Mouse (Mus musculus) 3T3-L1 (cell line): ENCODE measurements at regions not wholly inside any gene's neighbourhood (a gene's known extent, or its start where the extent isn't known, plus 50 kb on each side); places are given as distances from the start of the nearest gene placed in this dataset.

Source experiments
- DNase-seq: peaks from one replicate; pipeline ENCODE4 v3.0.0-alpha.2; 2015; ENCODE audit warnings: low read depth, low spot score

DNA sequence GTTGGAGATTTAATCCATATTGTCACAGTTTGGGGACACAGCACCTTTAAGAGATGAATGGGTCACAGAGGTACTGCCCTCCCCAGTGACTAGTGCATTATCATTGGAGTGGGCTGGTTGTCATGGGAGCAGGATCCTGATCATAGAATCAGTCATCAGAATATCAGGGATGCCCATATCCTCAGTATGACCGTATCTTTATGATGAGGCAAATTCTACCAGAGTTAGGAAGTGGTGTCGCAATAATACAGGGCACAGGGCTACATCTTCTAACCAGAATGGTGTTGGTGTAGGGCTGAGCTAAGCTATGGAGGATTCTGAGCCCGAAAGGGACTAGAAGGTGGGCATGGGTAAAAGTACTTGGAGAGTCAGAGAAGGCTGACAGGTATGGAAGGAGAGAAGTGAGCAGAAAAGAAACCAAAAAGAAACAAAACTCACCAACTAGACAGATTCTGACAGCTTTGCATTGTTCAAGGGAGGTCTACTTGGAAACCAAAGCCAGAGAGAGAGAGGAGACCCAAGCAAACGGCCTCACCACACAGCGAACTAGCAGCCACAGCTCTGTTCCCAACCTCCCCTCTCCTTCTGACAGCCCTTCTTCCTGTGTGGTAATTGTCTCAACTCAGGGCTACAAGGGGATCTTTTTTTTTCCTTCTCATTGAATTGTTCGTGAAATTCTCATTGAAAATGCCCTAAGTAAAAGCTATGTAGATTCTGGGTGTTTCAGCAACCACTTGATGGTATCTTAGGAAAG lies 129.2 kb downstream of the Lrrc30 start:
- DNase-seq = no peak

- no peak for DNase-seq
Measured at GRCm38 (mm10) chr17:67502628-67503027, 129.9 kb downstream of the Lrrc30 start.

DNA sequence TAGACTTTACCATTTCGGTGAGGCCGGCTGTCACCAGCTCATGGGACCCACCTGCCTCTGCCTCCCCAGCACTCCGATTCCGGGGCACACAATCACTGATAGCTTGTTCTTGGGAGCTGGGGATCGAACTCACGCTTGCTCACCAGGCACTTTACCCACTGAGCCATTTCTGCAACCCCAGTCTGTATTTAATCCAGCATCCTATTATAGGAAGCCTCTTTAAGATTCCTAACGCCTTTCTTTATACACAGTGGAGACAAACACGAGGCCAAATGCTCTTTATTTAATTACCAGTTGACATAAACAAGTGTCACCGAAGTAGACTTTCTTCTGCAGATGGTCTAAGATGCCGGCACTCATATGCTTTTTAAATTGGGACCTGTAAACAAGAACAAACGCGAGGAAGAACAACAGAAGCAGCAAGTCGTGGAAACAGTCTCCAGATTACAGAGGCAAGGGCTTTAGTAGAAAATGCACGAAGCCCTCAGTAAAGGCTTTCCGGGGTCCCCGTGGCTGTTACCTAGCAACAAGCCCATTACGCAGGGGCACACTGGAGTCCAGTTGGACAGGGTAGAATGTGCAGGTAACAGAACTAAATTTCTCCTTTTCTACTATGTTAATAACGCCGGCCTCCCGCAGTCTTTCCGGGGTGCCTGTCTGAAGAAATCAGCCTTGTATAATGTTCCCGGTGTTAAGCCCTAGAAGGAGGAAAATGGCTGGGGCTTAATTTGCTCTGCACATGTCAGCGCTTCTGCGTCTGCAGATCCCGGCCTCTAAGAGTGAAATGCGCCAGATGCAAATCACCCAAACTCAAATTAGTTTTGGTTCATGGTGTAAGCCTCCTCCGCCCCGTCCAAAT lies 132.5 kb downstream of the Lrrc30 start:
- DNase-seq = no peak

DNA sequence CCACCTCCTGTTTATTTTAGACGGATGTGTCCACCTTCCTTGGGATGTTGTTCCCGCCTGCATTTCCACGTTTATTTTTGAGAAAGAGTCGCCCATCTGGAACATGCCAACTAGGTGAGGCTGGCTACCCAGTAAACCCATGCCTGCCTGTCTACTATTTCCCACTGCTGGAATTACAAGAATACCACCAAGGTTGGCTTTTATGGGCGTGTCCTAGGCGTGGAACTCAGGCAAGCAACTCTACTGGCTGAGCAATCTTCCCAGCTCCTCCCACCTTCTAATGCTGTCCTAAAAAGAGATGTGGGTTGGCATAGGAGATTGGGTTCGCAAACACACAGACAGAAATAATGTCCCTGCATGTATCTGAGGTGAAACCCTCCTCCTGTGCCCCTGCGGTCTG lies 135.1 kb downstream of the Lrrc30 start:
- no peak for DNase-seq

- peak; percentile 3 for DNase-seq
Measured at GRCm38 (mm10) chr17:67480463-67480862, 126.2 kb upstream of the Ptprm start.

- peak; percentile 5 for DNase-seq
Measured at GRCm38 (mm10) chr17:67473137-67473536, 118.9 kb upstream of the Ptprm start.

GRCm38 (mm10) chr17:67458851-67459421 lies 104.7 kb upstream of the Ptprm start:
- no peak for DNase-seq

- no peak for DNase-seq
Measured at GRCm38 (mm10) chr17:67451966-67452365, 97.7 kb upstream of the Ptprm start.

- DNase-seq = no peak
Measured at GRCm38 (mm10) chr17:67451081-67451480, 96.8 kb upstream of the Ptprm start.

DNA sequence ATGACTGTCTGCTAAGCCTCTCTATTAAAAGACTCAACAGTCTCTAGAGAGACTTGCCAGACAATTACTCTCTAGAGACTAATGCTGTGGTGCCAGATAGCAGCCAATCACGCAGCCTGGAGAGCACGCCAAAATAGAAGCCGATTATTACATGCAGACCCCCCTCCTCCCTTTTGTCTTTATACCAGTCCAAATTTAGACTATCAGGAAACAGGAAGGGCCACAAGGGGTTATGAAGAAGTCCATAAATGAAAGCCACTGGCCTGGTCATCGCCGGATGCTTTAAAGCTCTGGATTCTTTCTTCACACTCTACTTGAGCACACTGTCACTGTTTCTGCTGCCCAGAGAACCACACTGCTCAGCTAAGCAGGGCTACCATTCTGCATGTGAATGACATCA lies 95.8 kb upstream of the Ptprm start:
- no peak for DNase-seq

DNA sequence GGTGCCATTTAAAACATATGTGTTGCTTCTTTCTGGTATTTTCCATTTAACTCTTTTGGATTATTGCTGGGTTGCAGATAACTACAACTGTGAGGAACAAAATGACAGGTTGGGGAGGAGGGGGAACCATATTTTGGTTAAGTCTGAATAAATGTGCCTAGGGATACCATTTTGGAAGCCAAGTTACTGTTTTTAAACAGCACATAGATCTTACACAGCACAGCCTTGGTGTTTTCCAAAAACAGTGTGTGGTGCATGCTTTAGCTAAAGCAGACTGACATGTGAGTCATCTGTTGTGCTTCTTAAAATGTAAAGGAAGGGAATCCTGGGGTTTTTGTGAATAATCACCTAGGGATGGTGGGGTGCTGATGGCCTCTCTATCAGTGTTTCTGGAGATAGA lies 91.7 kb upstream of the Ptprm start:
- DNase-seq = no peak

GRCm38 (mm10) chr17:67440961-67441360 lies 86.7 kb upstream of the Ptprm start:
- DNase-seq = no peak

- DNase-seq = no peak
Measured at GRCm38 (mm10) chr17:67419956-67420711, 65.9 kb upstream of the Ptprm start.

DNA sequence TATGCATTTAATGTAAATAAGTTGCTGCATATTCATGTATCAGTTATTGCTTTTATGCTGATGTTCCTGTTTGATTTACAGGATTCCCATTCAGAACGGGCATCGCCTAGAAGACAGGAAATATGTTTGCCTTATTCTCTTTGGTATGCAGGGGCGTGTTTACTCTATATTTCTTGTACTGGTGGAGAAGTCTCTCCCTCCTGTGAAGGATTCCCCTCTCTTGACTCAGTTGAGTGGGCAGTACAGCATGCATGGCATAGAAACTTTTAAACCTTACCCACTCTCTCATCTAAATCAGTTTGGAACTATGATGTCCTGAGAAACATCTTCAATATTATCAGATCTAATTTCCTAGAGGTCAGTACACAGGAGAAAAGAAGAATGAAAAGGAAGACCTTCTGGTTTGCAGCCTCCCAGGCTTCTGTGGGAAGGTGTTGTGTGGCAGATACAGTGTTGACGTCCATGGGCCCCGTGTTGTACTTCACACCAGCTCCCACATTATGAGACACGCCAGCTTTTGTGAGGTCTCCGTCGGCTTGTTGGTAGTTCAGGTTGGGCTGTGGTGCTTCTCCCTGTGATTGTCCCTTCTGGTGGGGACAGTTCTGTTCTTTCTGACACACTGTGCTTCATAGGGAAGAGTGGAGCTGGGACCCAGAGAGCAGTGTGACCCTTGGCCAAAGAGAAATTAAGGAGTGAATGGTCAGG lies 58.4 kb upstream of the Ptprm start:
- DNase-seq = no peak

GRCm38 (mm10) chr17:67409911-67410310 lies 55.7 kb upstream of the Ptprm start:
- no peak for DNase-seq

GRCm38 (mm10) chr17:67405934-67406333 lies 51.7 kb upstream of the Ptprm start:
- DNase-seq = no peak
